Mouse (Mus musculus): Measurements from ENCODE around the gene Piezo1. TPM values are rescaled to one million over a fixed set of nuclear protein-coding genes. Genes with fewer than 3 reads are reported as not detected.

Piezo1 gene
- polyA plus RNA-seq, 1 experiment: 156 TPM

GRCm38 (mm10) chr8:122497016-122497734 lies 54.0 kb downstream of the Piezo1 start:
- Histone ChIP-seq H3K4me2 (ENCODE audit: low read depth) (no peak overlapping the region), H3K4me3 (no peak overlapping the region), H3K79me2 (ENCODE audit: control insufficient read depth, insufficient read depth) (no peaks in the 10 kb centered on the region), H3K36me3 (ENCODE audit: control insufficient read depth, insufficient read depth) (peaks cover 30% of the 10 kb centered on the region), H3K27me3 (ENCODE audit: control insufficient read depth, insufficient read depth, insufficient read length) (no peaks in the 10 kb centered on the region), H3ac (ENCODE audit: control insufficient read depth, insufficient read length) (no peak overlapping the region)
- TF ChIP-seq E2F4 (IDR thresholded peaks at IDR 0.05; ENCODE audit: insufficient read depth) (no peak), POLR2AphosphoS2 (IDR thresholded peaks at IDR 0.05; ENCODE audit: insufficient read length, low read depth) (peak; percentile 22), SRF (IDR thresholded peaks at IDR 0.05; ENCODE audit: control insufficient read depth, insufficient read length, low read depth) (no peak)

- Histone ChIP-seq H3K79me2 (ENCODE audit: control insufficient read depth, insufficient read depth) (no peaks in the 10 kb centered on the region), H3K4me3 (no peak overlapping the region), H3K36me3 (ENCODE audit: control insufficient read depth, insufficient read depth) (peaks cover 42% of the 10 kb centered on the region), H3K4me2 (ENCODE audit: low read depth) (no peak overlapping the region), H3K27me3 (ENCODE audit: control insufficient read depth, insufficient read depth, insufficient read length) (no peaks in the 10 kb centered on the region), H3ac (ENCODE audit: control insufficient read depth, insufficient read length) (no peak overlapping the region)
- TF ChIP-seq POLR2A (IDR thresholded peaks at IDR 0.05; ENCODE audit: insufficient read length, low read depth): no peak
- TF ChIP-seq USF1 (IDR thresholded peaks at IDR 0.05; ENCODE audit: low read depth): no peak
- no peak for TF ChIP-seq MAX (IDR thresholded peaks at IDR 0.05; ENCODE audit: low read depth)
- no peak for TF ChIP-seq MYOD1 (IDR thresholded peaks at IDR 0.05; ENCODE audit: control insufficient read depth in 1 of 3, insufficient read length in 2 of 3, low read depth in 2 of 3)
- no peak for TF ChIP-seq SRF (IDR thresholded peaks at IDR 0.05; ENCODE audit: control insufficient read depth, insufficient read length, low read depth)
- TF ChIP-seq REST (IDR thresholded peaks at IDR 0.05; ENCODE audit: insufficient read depth, insufficient read length): no peak
- no peak for TF ChIP-seq CEBPB (IDR thresholded peaks at IDR 0.05; ENCODE audit: insufficient read depth, poor library complexity, severe bottlenecking)
- TF ChIP-seq E2F4 (IDR thresholded peaks at IDR 0.05; ENCODE audit: insufficient read depth): no peak
- TF ChIP-seq POLR2AphosphoS2 (IDR thresholded peaks at IDR 0.05; ENCODE audit: insufficient read length, low read depth): no peak
- no peak for TF ChIP-seq MYOG (IDR thresholded peaks at IDR 0.05; ENCODE audit: control insufficient read depth in 1 of 3, insufficient read depth in 1 of 3, insufficient read length in 2 of 3, low read depth in 2 of 3)
- no peak for TF ChIP-seq TCF12 (IDR thresholded peaks at IDR 0.05; ENCODE audit: insufficient read depth, poor library complexity, severe bottlenecking)
- no peak for TF ChIP-seq TCF3 (IDR thresholded peaks at IDR 0.05; ENCODE audit: insufficient read length, low read depth)
Observed at GRCm38 (mm10) chr8:122488387-122488786, 62.7 kb downstream of the Piezo1 start.

GRCm38 (mm10) chr8:122484831-122485230 lies 66.3 kb downstream of the Piezo1 start:
- no peak overlapping the region for H3ac ChIP-seq (ENCODE audit: control insufficient read depth, insufficient read length)
- TF ChIP-seq USF1 (IDR thresholded peaks at IDR 0.05; ENCODE audit: low read depth) (no peak), CEBPB (IDR thresholded peaks at IDR 0.05; ENCODE audit: insufficient read depth, poor library complexity, severe bottlenecking) (no peak), TCF12 (IDR thresholded peaks at IDR 0.05; ENCODE audit: insufficient read depth, poor library complexity, severe bottlenecking) (no peak), TCF3 (IDR thresholded peaks at IDR 0.05; ENCODE audit: insufficient read length, low read depth) (no peak), MYOG (IDR thresholded peaks at IDR 0.05; ENCODE audit: control insufficient read depth in 1 of 3, insufficient read depth in 1 of 3, insufficient read length in 2 of 3, low read depth in 2 of 3) (no peak), POLR2AphosphoS2 (IDR thresholded peaks at IDR 0.05; ENCODE audit: insufficient read length, low read depth) (peak; percentile 23), POLR2A (IDR thresholded peaks at IDR 0.05; ENCODE audit: insufficient read length, low read depth) (peak; percentile 13), MYOD1 (IDR thresholded peaks at IDR 0.05; ENCODE audit: control insufficient read depth in 1 of 3, insufficient read length in 2 of 3, low read depth in 2 of 3) (peak in 2 of 3 experiments; percentile 22 to 74)
- no peak overlapping the region for H3K4me3 ChIP-seq
- H3K4me2 ChIP-seq (ENCODE audit: low read depth): no peak overlapping the region
- peaks cover 44% of the 10 kb centered on the region for H3K36me3 ChIP-seq (ENCODE audit: control insufficient read depth, insufficient read depth)
- H3K27me3 ChIP-seq (ENCODE audit: control insufficient read depth, insufficient read depth, insufficient read length): no peaks in the 10 kb centered on the region
- no peaks in the 10 kb centered on the region for H3K79me2 ChIP-seq (ENCODE audit: control insufficient read depth, insufficient read depth)

GRCm38 (mm10) chr8:122483877-122484276 lies 67.3 kb downstream of the Piezo1 start:
- peak; percentile 63 for TF ChIP-seq POLR2AphosphoS2 (IDR thresholded peaks at IDR 0.05; ENCODE audit: insufficient read length, low read depth)
- no peak for TF ChIP-seq TCF12 (IDR thresholded peaks at IDR 0.05; ENCODE audit: insufficient read depth, poor library complexity, severe bottlenecking)

GRCm38 (mm10) chr8:122482448-122482847 lies 68.7 kb downstream of the Piezo1 start:
- H3K4me3 ChIP-seq: no peak overlapping the region
- no peak for TF ChIP-seq MYOG (IDR thresholded peaks at IDR 0.05; ENCODE audit: control insufficient read depth in 1 of 3, insufficient read depth in 1 of 3, insufficient read length in 2 of 3, low read depth in 2 of 3)
- TF ChIP-seq MYOD1 (IDR thresholded peaks at IDR 0.05; ENCODE audit: control insufficient read depth in 1 of 3, insufficient read length in 2 of 3, low read depth in 2 of 3): peak in 1 of 3 experiments; percentile 19
- peak; percentile 8 for TF ChIP-seq POLR2A (IDR thresholded peaks at IDR 0.05; ENCODE audit: insufficient read length, low read depth)
- no peaks in the 10 kb centered on the region for H3K27me3 ChIP-seq (ENCODE audit: control insufficient read depth, insufficient read depth, insufficient read length)
- H3K4me2 ChIP-seq (ENCODE audit: low read depth): no peak overlapping the region
- no peak overlapping the region for H3ac ChIP-seq (ENCODE audit: control insufficient read depth, insufficient read length)
- H3K36me3 ChIP-seq (ENCODE audit: control insufficient read depth, insufficient read depth): peaks cover 34% of the 10 kb centered on the region
- no peaks in the 10 kb centered on the region for H3K79me2 ChIP-seq (ENCODE audit: control insufficient read depth, insufficient read depth)

More at GRCm38 (mm10) chr8:122483877-122484276, 67.3 kb downstream of the Piezo1 start:
- Histone ChIP-seq H3ac (ENCODE audit: control insufficient read depth, insufficient read length) (no peak overlapping the region), H3K4me2 (ENCODE audit: low read depth) (no peak overlapping the region), H3K79me2 (ENCODE audit: control insufficient read depth, insufficient read depth) (no peaks in the 10 kb centered on the region), H3K4me3 (no peak overlapping the region), H3K27me3 (ENCODE audit: control insufficient read depth, insufficient read depth, insufficient read length) (no peaks in the 10 kb centered on the region), H3K36me3 (ENCODE audit: control insufficient read depth, insufficient read depth) (peaks cover 37% of the 10 kb centered on the region)

Measured in myocyte (in vitro differentiated cells).